Mouse (Mus musculus) embryonic facial prominence, embryonic 12.5 days (tissue): ENCODE measurements around the gene Ltbr. TPM values are rescaled to one million over a fixed set of nuclear protein-coding genes. Genes with fewer than 3 reads are reported as not detected.

Source experiments
- ATAC-seq: fragments of 200-750 bp; cut with Nextera tagmentation; 2 replicates; pipeline ENCODE4 v1.8.0; 2017; ENCODE audit not compliant: insufficient number of reproducible peaks, insufficient read depth, low FRiP score, low TSS enrichment
- H3K27ac ChIP-seq: fragments of 300-500 bp; sonication (generic); 2 replicates; pipeline ENCODE4 v1.5.1; 2016; ENCODE audit warnings: mild to moderate bottlenecking
- H3K27me3 ChIP-seq: fragments of 300-500 bp; sonication (generic); 2 replicates; pipeline ENCODE4 v1.6.1; 2016; ENCODE audit warnings: mild to moderate bottlenecking, moderate library complexity
- H3K36me3 ChIP-seq: fragments of 300-500 bp; sonication (generic); 2 replicates; pipeline ENCODE4 v1.6.1; 2016; ENCODE audit warnings: mild to moderate bottlenecking
- H3K4me1 ChIP-seq: fragments of 300-500 bp; sonication (generic); 2 replicates; pipeline ENCODE4 v1.6.1; 2016
- H3K4me2 ChIP-seq: fragments of 300-500 bp; sonication (generic); replicated peaks from 2 replicates; pipeline ENCODE4 v1.6.1; 2016; ENCODE audit warnings: mild to moderate bottlenecking, moderate library complexity
- H3K4me3 ChIP-seq: fragments of 300-500 bp; sonication (generic); 2 replicates; pipeline ENCODE4 v1.5.1; 2016; ENCODE audit warnings: mild to moderate bottlenecking
- H3K9ac ChIP-seq: fragments of 300-500 bp; sonication (generic); 2 replicates; pipeline ENCODE4 v1.6.1; 2016; ENCODE audit warnings: mild to moderate bottlenecking, moderate library complexity
- H3K9me3 ChIP-seq: fragments of 300-500 bp; sonication (generic); 2 replicates; pipeline ENCODE4 v1.6.1; 2016; ENCODE audit warnings: mild to moderate bottlenecking, moderate library complexity
- WGBS: fragments of 180-500 bp; shearing (Covaris S2); methylation state at CpG from one replicate; pipeline ENCODE4 v1.1.7; 2016; 5-methylcytosine and 5-hydroxymethylcytosine counted together
- polyA plus RNA-seq: library from polyadenylated mRNA; unstranded; fragments of >200 nt; fragmentation: Nextera tagmentation; extraction: Ambion mirVana; gene quantifications from 2 replicates; pipeline ENCODE4 v1.2.1, GENCODE M21; 2016

The Ltbr gene
- polyA plus RNA-seq, 1 experiment from 2014 or later: 27.2 TPM

GRCm38 (mm10) chr6:125264219-125264618 is 49.5 kb downstream of the Ltbr start:
- Histone ChIP-seq H3K4me1 (no peaks in the 10 kb centered on the region), H3K4me3 (no peak overlapping the region), H3K4me2 (no peak overlapping the region), H3K9me3 (no peaks in the 10 kb centered on the region), H3K36me3 (no peaks in the 10 kb centered on the region), H3K27ac (no peak overlapping the region), H3K9ac (no peak overlapping the region), H3K27me3 (no peaks in the 10 kb centered on the region)
- no peak for ATAC-seq
- WGBS: 86% methylated on average over 9 of the region's 9 CpGs

- WGBS: 85% methylated on average over 10 of the region's 10 CpGs
- no peak for ATAC-seq
- Histone ChIP-seq H3K4me1 (peaks cover 5% of the 10 kb centered on the region; the same call in 1 of the 2 replicates), H3K9me3 (no peaks in the 10 kb centered on the region), H3K9ac (no peak overlapping the region), H3K27me3 (no peaks in the 10 kb centered on the region), H3K27ac (no peak overlapping the region), H3K36me3 (no peaks in the 10 kb centered on the region), H3K4me3 (no peak overlapping the region), H3K4me2 (no peak overlapping the region)
Measured at GRCm38 (mm10) chr6:125260006-125260555, 53.6 kb downstream of the Ltbr start.

Other genes starting within 250 kb of the Ltbr start
- gene Lpar5, start 246.0 kb downstream of the Ltbr start, polyA plus RNA-seq: 0.53 and 0.61 TPM in 2 replicates
- 90.0 and 104 TPM in 2 replicates for gene Chd4, start 217.9 kb downstream of the Ltbr start, polyA plus RNA-seq
- gene Nop2, start 182.0 kb downstream of the Ltbr start, polyA plus RNA-seq: 68.0 and 70.1 TPM in 2 replicates
- 19.1 and 24.0 TPM in 2 replicates for gene Iffo1, start 168.6 kb downstream of the Ltbr start, polyA plus RNA-seq
- gene Gapdh, start 147.4 kb downstream of the Ltbr start, polyA plus RNA-seq: 1,846 and 1,855 TPM in 2 replicates
- gene Ncapd2, start 122.2 kb downstream of the Ltbr start, polyA plus RNA-seq: 186 and 191 TPM in 2 replicates
- 191 and 206 TPM in 2 replicates for gene Mrpl51, start 122.1 kb downstream of the Ltbr start, polyA plus RNA-seq
- 4.9 and 5.1 TPM in 2 replicates for gene Vamp1, start 98.3 kb downstream of the Ltbr start, polyA plus RNA-seq
- gene Tapbpl, start 82.0 kb downstream of the Ltbr start, polyA plus RNA-seq: 2.2 and 2.5 TPM in 2 replicates
- gene Cd27, start 76.9 kb downstream of the Ltbr start, polyA plus RNA-seq: 1.8 and 3.1 TPM in 2 replicates
- gene Tuba3a, start 27.8 kb downstream of the Ltbr start, polyA plus RNA-seq: 0.20 and 0.29 TPM in 2 replicates
- gene Scnn1a, start 6.8 kb upstream of the Ltbr start, polyA plus RNA-seq: 0.52 and 1.1 TPM in 2 replicates
- 49.4 and 51.9 TPM in 2 replicates for gene Tnfrsf1a, start 35.5 kb upstream of the Ltbr start, polyA plus RNA-seq
- gene Plekhg6, start 66.9 kb upstream of the Ltbr start, polyA plus RNA-seq: 0.34 and 0.47 TPM in 2 replicates
- gene Cd9, start 180.9 kb upstream of the Ltbr start, polyA plus RNA-seq: 70.5 and 72.0 TPM in 2 replicates
- 7.4 and 7.5 TPM in 2 replicates for gene Vwf, start 232.9 kb upstream of the Ltbr start, polyA plus RNA-seq